Mouse (Mus musculus) neural tube, embryonic 14.5 days (tissue): Measurements from ENCODE around the gene Traf6. TPM values are rescaled to one million over a fixed set of nuclear protein-coding genes. Genes with fewer than 3 reads are reported as not detected.

Source experiments
- ATAC-seq: fragments of 200-750 bp; cut with Nextera tagmentation; 2 replicates; pipeline ENCODE4 v1.8.0; 2017; ENCODE audit warnings: low read depth, mild to moderate bottlenecking, moderate TSS enrichment, moderate library complexity
- H3K27ac ChIP-seq: fragments of 300-500 bp; sonication (generic); 2 replicates; pipeline ENCODE4 v1.5.1; 2014; ENCODE audit warnings: low read depth, mild to moderate bottlenecking, control low read depth, low read length, moderate library complexity, mixed read lengths
- H3K27me3 ChIP-seq: fragments of 300-500 bp; sonication (generic); 2 replicates; pipeline ENCODE4 v1.6.1; 2014; ENCODE audit warnings: low read length; ENCODE audit not compliant: control insufficient read depth, insufficient read depth
- H3K36me3 ChIP-seq: fragments of 300-500 bp; sonication (generic); 2 replicates; pipeline ENCODE4 v1.6.1; 2014; ENCODE audit warnings: low read length, mixed read lengths; ENCODE audit not compliant: control insufficient read depth, insufficient read depth
- H3K4me1 ChIP-seq: fragments of 300-500 bp; sonication (generic); 2 replicates; pipeline ENCODE4 v1.6.1; 2014; ENCODE audit warnings: low read length; ENCODE audit not compliant: control insufficient read depth, insufficient read depth
- H3K4me2 ChIP-seq: fragments of 300-500 bp; sonication (generic); 2 replicates; pipeline ENCODE4 v1.6.1; 2014; ENCODE audit warnings: mild to moderate bottlenecking, low read depth, low read length, control low read depth
- H3K4me3 ChIP-seq: fragments of 300-500 bp; sonication (generic); 2 replicates; pipeline ENCODE4 v1.5.1; 2014; ENCODE audit warnings: low read depth, low read length, control low read depth, mixed read lengths
- H3K9ac ChIP-seq: fragments of 300-500 bp; sonication (generic); replicated peaks from 2 replicates; pipeline ENCODE4 v1.6.1; 2014; ENCODE audit warnings: low read depth, mild to moderate bottlenecking, control low read depth, low read length, mixed read lengths
- H3K9me3 ChIP-seq: fragments of 300-500 bp; sonication (generic); 2 replicates; pipeline ENCODE4 v1.6.1; 2016; ENCODE audit warnings: low read length; ENCODE audit not compliant: control insufficient read depth
- WGBS: fragments of 180-500 bp; shearing (Covaris S2); extraction: QIAGEN DNeasy Blood & Tissue Kit; methylation state at CpG from one replicate; pipeline ENCODE4 v1.1.7; 2014; 5-methylcytosine and 5-hydroxymethylcytosine counted together
- polyA plus RNA-seq: library from polyadenylated mRNA; unstranded; fragments of >200 nt; fragmentation: Nextera tagmentation; extraction: Ambion mirVana; gene quantifications from 2 replicates; pipeline ENCODE4 v1.2.1, GENCODE M21; 2014

Traf6 gene
- 6.4 and 9.3 TPM in 2 replicates for polyA plus RNA-seq

GRCm38 (mm10) chr2:101678236-101679021, at the start of gene Traf6:
Traf6 (plus strand) TSS chr2:101678429.
- Histone ChIP-seq H3K4me1 (0 out of 2 replicates have a peak, but pooled peaks cover 3% of the 10 kb centered on the region), H3K4me3 (peak within 1 kb of the TSS; percentile 87), H3K9me3 (no peaks in the 10 kb centered on the region), H3K36me3 (no peaks in the 10 kb centered on the region), H3K4me2 (peak within 1 kb of the TSS; percentile 88), H3K9ac (peak within 1 kb of the TSS; percentile 93), H3K27me3 (no peaks in the 10 kb centered on the region), H3K27ac (no peak within 1 kb of the TSS)
- ATAC-seq, result peak; percentile 92
- under 1% methylated on average over 66 of the region's 68 CpGs for WGBS

- H3K4me1 ChIP-seq, result 0 out of 2 replicates have a peak, but pooled peaks cover 7% of the 10 kb centered on the region
- peak overlapping the region; percentile 36 for H3K27ac ChIP-seq
- 26% methylated on average over 7 of the region's 7 CpGs for WGBS
- H3K9me3 ChIP-seq, result no peaks in the 10 kb centered on the region
- H3K4me2 ChIP-seq, result no peak overlapping the region; the same call in 1 of the 2 replicates
- no peaks in the 10 kb centered on the region for H3K36me3 ChIP-seq
- H3K4me3 ChIP-seq, result no peak overlapping the region
- no peak overlapping the region for H3K9ac ChIP-seq
- ATAC-seq, result peak; percentile 69
- H3K27me3 ChIP-seq, result no peaks in the 10 kb centered on the region
Observed at GRCm38 (mm10) chr2:101638979-101639839, 39.0 kb upstream of the Traf6 start.

- 64% methylated on average over 3 of the region's 3 CpGs for WGBS
- Histone ChIP-seq H3K36me3 (no peaks in the 10 kb centered on the region), H3K4me1 (0 out of 2 replicates have a peak, but pooled peaks cover 7% of the 10 kb centered on the region), H3K9me3 (no peaks in the 10 kb centered on the region), H3K9ac (no peak overlapping the region), H3K27ac (peak overlapping the region; percentile 36; the same call in 1 of the 2 replicates), H3K4me3 (no peak overlapping the region), H3K4me2 (no peak overlapping the region), H3K27me3 (no peaks in the 10 kb centered on the region)
- peak; percentile 53; the same call in 1 of the 2 replicates for ATAC-seq
Observed at GRCm38 (mm10) chr2:101639840-101640350, 38.3 kb upstream of the Traf6 start.

- Histone ChIP-seq H3K4me1 (no peaks in the 10 kb centered on the region), H3K4me2 (no peak overlapping the region), H3K36me3 (no peaks in the 10 kb centered on the region), H3K4me3 (no peak overlapping the region), H3K9ac (no peak overlapping the region), H3K9me3 (no peaks in the 10 kb centered on the region), H3K27me3 (no peaks in the 10 kb centered on the region), H3K27ac (no peak overlapping the region)
- WGBS, result 96% methylated on average over 1 of the region's 1 CpGs
- ATAC-seq, result no peak
Observed at GRCm38 (mm10) chr2:101645841-101646240, 32.4 kb upstream of the Traf6 start.

GRCm38 (mm10) chr2:101648361-101648760, 29.9 kb upstream of the Traf6 start:
- Histone ChIP-seq H3K9ac (no peak overlapping the region), H3K36me3 (no peaks in the 10 kb centered on the region), H3K27me3 (no peaks in the 10 kb centered on the region), H3K9me3 (no peaks in the 10 kb centered on the region), H3K4me1 (no peaks in the 10 kb centered on the region), H3K27ac (no peak overlapping the region), H3K4me3 (no peak overlapping the region), H3K4me2 (no peak overlapping the region)
- 70% methylated on average over 2 of the region's 2 CpGs for WGBS
- no peak for ATAC-seq

GRCm38 (mm10) chr2:101649114-101649671, 29.0 kb upstream of the Traf6 start, which contains the start of the genes Rag1 and B230118H07Rik:
Rag1 (minus strand) TSS chr2:101649501.
B230118H07Rik (minus strand) TSS chr2:101649532.
- H3K4me1 ChIP-seq, result no peaks in the 10 kb centered on the region
- no peak for ATAC-seq
- H3K4me2 ChIP-seq, result no peak within 1 kb of the TSS
- no peak within 1 kb of the TSS for H3K27ac ChIP-seq
- H3K4me3 ChIP-seq, result no peak within 1 kb of the TSS
- no peaks in the 10 kb centered on the region for H3K27me3 ChIP-seq
- H3K9me3 ChIP-seq, result no peaks in the 10 kb centered on the region
- H3K36me3 ChIP-seq, result no peaks in the 10 kb centered on the region
- H3K9ac ChIP-seq, result no peak within 1 kb of the TSS
- WGBS, result 45% methylated on average over 8 of the region's 8 CpGs

GRCm38 (mm10) chr2:101650446-101650845, 27.8 kb upstream of the Traf6 start:
- 71% methylated on average over 1 of the region's 1 CpGs for WGBS
- no peak overlapping the region for H3K4me2 ChIP-seq

GRCm38 (mm10) chr2:101652204-101652920, 25.9 kb upstream of the Traf6 start:
- Histone ChIP-seq H3K4me2 (peak overlapping the region; percentile 70), H3K27me3 (no peaks in the 10 kb centered on the region), H3K36me3 (no peaks in the 10 kb centered on the region), H3K9ac (peak overlapping the region; percentile 44; the same call in 1 of the 2 replicates), H3K9me3 (no peaks in the 10 kb centered on the region), H3K27ac (no peak overlapping the region), H3K4me1 (no peaks in the 10 kb centered on the region), H3K4me3 (peak overlapping the region; percentile 31)
- 30% methylated on average over 14 of the region's 14 CpGs for WGBS
- peak; percentile 79 for ATAC-seq

More at GRCm38 (mm10) chr2:101650446-101650845, 27.8 kb upstream of the Traf6 start:
- Histone ChIP-seq H3K27ac (no peak overlapping the region), H3K36me3 (no peaks in the 10 kb centered on the region), H3K27me3 (no peaks in the 10 kb centered on the region), H3K4me3 (no peak overlapping the region), H3K9ac (no peak overlapping the region), H3K9me3 (no peaks in the 10 kb centered on the region), H3K4me1 (no peaks in the 10 kb centered on the region)
- no peak for ATAC-seq
